Mouse (Mus musculus) left cerebral cortex, postnatal 14 days (tissue): ENCODE results near the gene Map3k13. TPM values are rescaled to one million over a fixed set of nuclear protein-coding genes. Genes with fewer than 3 reads are reported as not detected.
"Not testable (repeated sequence)": the region's sequence is repeated elsewhere in the genome, so short reads cannot be mapped to it uniquely, and the experiment has no call there.

Source experiments
- DNase-seq, 2 experiments: peaks; one replicate each; pipeline ENCODE4 v3.0.0; 2021 to 2022; ENCODE audit warnings: low spot score in 2 of 2, mixed read lengths in 1 of 2
- intact Hi-C: fragments of 180-260 bp; cut with DNase I; formaldehyde crosslinking; loops from one replicate; pipeline ENCODE4 v1.15.1; 2025
- total RNA-seq, 2 experiments: library from RNA; stranded (reverse); gene quantifications; 2 replicates each; pipeline ENCODE4 v1.2.3; 2021

Map3k13 gene
- total RNA-seq, 2 experiments from 2014 or later, result 13.0 to 13.5 TPM

DNA sequence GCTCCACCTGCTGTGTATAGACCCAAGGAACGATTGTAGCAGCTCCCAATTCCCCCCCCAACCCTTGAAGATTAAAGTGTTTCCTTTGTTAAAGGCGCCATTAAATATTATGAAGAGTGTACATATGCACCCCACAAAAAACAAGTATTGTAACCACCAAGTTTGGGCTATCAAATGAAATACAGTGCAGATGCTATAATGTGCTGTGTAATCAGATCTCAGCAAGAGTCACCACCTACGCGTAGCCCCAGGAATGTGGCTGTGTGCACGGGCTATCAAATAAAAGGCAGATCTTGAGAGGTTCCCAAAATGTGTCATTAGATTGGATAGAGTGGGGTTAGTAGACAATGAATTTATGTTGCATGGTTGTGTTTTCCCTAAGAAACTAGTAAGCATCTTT lies 925 bp downstream of the Map3k13 start:
- intact Hi-C loops, result no loop called here
- no peak for DNase-seq

DNA sequence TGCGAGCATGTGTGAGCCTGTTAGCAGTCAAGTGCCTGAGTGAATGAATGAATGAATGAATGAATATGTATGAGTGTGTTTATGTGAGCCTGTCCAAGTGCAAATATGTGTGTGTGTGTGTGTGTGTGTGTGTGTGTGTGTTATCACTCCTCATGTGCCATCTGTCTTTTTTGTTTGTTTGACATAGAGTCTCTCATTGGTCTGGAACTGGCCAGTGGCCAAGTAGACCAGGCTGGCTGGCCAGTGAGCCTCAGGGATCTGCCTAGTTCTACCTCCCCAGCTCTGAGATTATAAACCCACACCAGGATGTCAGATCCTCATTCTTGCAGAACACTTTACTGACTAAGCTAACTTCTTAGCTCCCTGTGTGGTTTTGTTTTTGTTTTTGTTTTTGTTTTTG lies 10.1 kb downstream of the Map3k13 start:
- intact Hi-C loops, result no loop called here
- no peak for DNase-seq

DNA sequence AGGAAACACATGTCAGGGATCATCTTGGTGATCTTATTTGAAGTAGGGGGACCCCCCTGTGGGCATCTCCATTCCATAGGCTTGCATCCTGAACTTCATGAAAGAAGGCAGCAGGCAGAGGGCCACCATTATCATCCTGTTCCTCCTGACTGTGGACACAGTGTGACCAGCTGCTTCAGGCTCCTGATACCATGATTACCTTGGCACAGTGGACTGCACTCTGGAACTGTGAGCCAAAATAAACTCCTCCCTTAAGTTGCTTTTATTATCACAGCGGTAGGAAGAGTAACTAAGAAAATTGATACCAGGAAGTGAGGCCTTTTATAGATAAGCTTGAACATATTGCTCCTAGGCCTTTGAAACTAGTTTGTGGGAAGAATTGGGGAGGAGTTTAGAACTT lies 12.7 kb downstream of the Map3k13 start:
- intact Hi-C loops, result no loop called here
- no peak for DNase-seq

DNA sequence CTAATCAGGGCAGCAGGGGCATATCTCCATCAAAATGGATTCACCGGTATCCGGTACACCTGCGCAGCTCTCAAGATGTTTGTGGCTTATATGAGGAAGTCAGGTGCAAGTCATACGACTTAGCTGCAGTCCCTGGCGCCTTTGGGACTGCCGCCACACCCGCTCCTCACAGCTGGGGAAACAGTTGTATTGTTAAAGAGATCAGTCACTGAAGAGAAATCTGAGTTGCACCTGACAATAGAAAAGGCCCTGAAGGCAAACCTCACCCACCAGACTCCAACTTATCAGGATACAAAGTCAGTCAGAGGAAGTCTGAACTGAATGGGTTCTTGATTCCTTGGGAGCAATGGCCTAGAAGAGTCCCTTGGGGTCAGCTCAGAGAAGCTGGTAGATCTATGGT lies 13.6 kb downstream of the Map3k13 start:
- intact Hi-C loops, DNase-seq: not testable (repeated sequence)

DNA sequence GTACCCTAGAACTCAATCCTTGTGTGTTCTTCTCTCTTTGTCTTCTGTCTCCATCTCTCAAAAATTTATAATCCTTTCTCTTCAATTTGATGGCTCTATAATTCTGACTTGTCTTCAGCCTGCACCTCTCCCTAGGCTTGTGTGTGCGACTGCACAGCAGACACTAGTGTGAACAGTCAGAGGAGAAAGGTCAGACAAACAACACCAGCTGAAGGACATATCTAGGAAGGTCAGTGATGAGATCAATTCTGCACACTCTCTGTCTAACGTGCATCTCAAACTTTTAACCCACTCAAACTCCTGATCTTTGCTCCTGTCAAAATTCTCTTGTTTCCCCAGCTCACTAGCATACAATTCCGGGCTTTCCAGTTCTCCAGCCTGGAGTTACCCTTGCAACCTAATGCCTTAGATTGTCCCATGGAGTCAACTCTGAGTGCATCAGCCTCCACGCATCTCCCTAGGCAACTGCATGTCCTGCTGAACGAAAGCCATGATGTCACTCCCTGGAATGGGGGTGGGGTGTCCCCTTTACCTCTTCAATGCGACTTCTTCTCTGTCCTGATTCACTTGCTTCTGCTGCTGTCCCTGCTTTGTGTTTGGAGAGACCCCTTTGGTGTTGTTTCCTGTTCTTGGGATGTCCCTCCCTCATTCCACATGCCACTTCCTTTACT lies 19.2 kb downstream of the Map3k13 start:
- intact Hi-C loops, result loop anchor here (5.0 kb wide), 1 partner anchor 41 kb away; no protein-coding TSS in a partner anchor
- no peak for DNase-seq

DNA sequence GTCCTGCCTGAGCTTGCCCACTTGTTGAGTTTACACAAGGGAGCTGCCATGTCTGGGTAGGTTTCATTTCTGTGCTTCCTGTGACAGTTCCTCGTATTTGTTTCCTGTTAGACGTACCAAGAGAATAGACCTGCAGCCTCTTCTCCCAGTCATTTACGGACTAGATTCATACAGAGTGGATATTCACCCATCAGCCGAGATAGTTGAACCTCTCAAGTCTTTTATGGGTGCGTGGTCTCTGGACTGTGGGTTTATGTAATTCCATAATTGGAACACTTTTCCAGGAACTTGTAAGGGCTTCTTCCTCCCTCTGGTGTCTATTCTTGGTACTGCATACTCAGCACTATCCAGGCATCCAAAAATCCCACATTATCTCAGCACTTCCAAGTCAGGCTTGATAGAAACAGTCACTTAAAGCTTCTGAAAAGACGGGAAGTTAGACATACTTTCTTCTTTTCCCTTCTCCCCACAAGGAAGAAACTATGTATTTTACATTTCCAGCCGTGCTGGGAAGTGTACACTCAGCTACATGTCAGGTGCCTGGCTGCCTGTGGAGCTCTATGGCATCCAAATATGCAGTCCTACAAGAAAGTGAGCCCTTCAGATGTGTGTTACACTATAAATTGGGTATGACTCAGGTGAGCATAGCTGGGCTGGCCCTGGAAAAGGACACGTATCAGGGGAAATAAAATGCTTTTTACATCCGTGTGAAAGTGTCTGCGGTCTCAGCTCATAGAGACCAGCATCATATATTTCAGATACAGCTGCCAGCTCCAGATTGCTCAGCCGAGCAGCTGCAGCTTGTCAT lies 20.9 kb downstream of the Map3k13 start:
- peak; percentile 76 to 87 for DNase-seq
- intact Hi-C loops, result loop anchor here (5.0 kb wide), 1 partner anchor 43 kb away; no protein-coding TSS in a partner anchor

DNA sequence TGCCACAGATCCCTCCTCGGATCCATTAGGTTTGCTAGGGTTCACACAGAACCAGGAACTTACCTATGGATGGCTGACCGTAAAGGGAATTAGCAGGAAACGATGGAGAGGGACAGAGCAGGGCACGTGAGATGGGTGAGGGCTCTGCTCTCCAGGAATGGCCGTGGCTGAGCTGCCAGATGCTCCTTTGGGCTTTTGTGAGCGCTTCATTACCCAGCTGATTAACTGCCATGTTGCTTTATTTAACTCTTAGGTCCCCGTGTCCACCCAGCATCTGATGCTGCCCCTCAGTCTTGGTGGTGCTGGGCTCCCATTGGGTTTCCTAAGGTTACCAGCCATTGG lies 21.5 kb downstream of the Map3k13 start:
- intact Hi-C loops, result no loop called here
- no peak for DNase-seq

DNA sequence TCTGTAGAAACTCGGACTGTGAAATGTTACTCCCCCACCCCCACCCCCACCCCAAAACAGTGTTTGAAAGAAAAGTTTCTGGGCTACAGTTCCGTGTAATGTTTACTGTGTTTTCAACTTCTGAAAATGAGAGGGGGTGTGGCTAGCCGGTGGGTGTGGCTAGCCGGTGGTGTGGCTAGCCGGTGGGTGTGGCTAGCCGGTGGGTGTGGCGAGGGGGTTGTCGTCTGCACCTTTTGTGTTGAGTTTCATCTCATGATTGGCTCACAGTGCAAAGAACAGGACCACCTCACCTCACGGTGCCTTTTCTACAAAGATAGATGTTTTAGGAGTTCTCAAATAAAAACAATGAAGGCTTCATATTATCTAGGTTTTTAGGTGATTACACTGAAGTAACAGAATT lies 24.0 kb downstream of the Map3k13 start:
- DNase-seq, result no peak
- intact Hi-C loops, result no loop called here

DNA sequence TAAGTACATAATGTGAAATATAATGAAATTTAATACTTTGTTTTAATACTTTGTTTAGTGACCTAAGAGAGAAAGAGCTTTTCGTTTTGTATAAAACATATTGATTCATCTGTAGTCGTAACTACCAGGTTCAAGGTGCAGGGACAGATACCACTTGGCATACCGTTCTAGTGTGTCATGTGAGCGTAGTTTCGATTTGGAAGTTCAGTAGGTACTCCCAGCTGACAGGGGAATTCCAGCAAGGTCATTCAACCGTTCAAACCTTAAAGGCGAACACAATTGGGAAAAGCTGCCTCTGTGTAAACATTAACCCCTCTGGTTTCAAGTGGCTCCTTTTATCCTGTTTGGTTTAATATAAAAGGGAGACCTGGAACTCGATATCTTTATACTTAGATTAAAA lies 24.5 kb downstream of the Map3k13 start:
- no peak for DNase-seq
- intact Hi-C loops, result no loop called here

DNA sequence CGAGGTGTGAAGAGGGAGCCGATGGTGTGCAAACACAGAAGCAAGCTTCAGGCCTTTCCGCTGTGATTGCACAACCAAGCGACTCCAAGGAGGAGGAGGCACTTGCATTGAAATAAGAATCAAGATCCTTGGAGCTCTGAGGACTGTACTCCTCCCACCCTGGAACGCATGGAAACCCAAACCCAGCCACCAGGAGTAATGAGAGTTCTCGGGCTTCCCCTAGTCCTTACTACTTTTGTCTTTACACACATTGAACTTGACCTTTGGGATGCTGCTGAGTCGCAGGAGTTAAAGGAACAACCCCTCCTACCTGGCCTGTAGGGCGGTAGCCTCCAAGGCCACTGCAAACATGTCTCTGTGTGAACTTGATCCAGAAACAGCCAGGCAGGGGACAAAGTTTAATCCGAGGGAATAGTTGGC lies 31.5 kb downstream of the Map3k13 start:
- intact Hi-C loops, result no loop called here
- DNase-seq, result no peak

DNA sequence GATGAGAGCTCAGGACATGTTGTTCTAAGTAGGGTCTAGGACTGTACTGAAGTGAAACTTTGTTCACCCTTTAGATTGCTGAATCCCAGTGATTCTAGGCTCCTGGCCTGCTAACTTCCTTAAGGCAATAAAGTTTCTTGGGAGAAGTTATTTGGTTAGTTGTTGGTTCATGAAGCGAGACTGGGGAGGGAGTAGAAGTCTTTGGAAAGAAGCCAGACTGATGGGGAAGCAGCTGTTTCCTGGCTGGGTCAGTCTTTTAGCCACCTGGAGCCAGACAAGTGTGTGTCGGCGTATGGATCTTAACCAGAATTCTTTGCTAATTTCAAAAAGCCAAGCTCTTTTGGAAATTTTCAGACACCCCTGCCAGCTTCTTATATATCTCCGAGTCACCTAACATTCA lies 33.0 kb downstream of the Map3k13 start:
- peak in 1 of 2 experiments; percentile 48 for DNase-seq
- intact Hi-C loops, result no loop called here

DNA sequence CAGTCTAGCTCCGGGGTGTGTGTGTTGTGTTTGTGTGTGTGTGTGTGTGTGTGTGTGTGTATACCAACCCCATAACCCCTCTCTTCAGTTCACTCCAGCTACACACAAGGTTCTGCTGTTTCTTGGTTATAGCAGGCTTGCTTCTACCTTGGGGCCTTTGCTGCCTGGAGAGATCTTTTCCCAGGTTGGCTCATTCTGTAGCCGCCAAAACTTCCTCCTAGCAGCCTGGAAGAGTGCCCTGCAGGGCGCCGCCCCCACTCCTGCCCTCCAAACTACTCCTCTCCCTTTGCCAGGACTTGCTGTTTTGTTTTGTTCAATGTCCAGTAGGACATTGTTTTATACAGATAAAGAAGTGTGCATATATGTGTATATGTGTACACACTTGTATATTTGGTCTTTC lies 33.4 kb downstream of the Map3k13 start:
- intact Hi-C loops, result no loop called here
- DNase-seq, result no peak

DNA sequence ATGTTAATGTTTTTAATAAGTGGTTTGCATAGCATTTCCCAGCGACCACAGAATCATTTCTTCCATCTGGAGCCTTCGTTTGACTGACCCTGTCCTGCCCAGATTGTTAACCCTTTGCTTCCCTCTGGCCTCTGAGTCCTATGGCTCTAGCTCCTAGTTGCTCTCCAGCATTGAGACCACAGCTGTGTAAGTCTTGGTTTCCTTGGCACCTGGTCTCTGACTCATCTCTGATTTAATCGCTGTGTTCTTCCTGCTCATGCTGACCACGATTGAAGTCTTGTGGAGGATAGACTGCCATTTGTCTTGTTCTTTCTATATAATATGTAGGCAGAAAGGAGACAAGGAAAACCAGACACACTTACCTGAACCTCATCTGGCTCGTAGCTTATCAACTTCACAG lies 35.6 kb downstream of the Map3k13 start:
- no peak for DNase-seq
- intact Hi-C loops, result loop anchor here (10.0 kb wide), 2 partner anchors 295 to 445 kb away; no protein-coding TSS in a partner anchor

DNA sequence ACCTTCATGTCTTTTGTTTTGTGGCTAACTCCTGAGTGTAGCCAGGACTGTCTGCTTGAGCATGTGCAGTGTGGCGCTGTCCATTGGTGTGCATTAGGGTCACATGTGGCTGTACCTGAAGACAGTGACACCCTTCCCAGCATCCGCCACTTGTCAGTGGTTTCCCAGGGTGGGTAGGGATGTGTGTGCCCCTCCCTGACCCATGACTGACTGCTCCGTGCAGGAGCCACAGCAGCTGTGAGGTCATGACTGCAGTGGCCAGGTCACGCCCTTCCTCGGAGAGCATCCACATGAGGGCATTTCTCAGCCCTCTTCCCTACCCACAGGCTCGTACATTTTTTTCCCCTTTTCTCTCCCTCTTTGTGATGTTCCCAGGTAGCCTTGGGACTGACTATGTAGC lies 36.6 kb downstream of the Map3k13 start:
- intact Hi-C loops, result loop anchor here (10.0 kb wide), 2 partner anchors 294 to 444 kb away; no protein-coding TSS in a partner anchor
- DNase-seq, result no peak

DNA sequence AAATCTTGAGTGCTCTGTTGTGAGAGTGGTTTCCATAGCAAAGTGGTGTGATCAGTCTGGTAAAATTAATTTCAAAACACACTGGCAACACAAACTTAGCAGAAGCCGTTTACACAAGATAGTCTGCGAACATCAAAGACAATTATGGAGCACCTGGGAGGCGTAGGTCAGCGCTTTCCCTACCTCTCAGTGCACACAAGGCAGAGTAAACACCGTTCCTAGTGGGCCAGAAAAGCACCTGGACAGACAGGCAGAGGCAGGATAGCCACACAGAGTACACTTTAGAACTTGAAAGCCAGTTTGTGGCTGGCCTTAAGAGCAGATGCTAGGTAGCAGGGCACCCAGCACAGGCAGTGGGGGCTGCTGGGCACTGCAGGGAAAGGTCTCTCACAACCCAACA lies 37.6 kb downstream of the Map3k13 start:
- DNase-seq, result no peak
- intact Hi-C loops, result loop anchor here (10.0 kb wide), 2 partner anchors 293 to 443 kb away; no protein-coding TSS in a partner anchor

DNA sequence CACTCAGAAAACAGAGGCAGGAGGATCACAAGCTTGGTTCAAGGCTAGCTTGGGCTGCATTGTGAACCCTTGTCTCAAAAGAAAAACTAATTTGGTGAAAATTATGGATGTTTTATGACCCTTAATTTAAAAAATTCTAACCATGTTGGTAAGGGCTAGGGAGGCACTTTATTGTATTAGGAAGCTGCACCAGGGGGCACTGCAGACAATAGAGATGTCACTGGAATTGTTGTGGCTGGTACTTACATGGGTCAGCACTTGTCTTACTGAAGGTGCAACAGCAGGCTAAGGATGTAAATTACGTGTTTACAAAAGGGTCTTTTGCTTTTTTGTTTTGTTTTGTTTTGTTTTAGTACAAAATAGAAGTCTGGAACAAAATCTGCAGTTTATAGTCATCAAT lies 39.3 kb downstream of the Map3k13 start:
- intact Hi-C loops, result loop anchor here (10.0 kb wide), 2 partner anchors 291 to 441 kb away; no protein-coding TSS in a partner anchor
- no peak for DNase-seq

DNA sequence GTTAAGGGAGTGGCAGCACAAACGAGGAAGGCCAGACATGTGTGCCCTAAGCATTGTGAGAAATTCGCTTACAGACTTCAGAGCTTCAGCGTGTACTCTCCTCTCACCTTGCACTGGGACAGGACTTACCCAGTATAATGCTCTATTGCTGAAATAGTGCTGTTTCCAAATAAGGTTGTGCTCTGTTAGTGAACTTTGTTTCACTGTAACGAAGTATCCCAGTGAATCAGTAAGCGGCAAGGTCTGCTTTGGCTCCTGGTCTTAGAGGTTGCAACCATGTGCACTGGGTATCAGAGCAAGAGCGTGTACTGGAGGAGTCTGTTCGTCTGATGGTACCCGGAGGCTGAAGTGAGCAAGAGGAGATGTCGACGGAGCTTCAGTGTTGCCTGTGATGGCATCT lies 39.8 kb downstream of the Map3k13 start:
- intact Hi-C loops, result loop anchor here (10.0 kb wide), 2 partner anchors 291 to 441 kb away; no protein-coding TSS in a partner anchor
- DNase-seq, result no peak

DNA sequence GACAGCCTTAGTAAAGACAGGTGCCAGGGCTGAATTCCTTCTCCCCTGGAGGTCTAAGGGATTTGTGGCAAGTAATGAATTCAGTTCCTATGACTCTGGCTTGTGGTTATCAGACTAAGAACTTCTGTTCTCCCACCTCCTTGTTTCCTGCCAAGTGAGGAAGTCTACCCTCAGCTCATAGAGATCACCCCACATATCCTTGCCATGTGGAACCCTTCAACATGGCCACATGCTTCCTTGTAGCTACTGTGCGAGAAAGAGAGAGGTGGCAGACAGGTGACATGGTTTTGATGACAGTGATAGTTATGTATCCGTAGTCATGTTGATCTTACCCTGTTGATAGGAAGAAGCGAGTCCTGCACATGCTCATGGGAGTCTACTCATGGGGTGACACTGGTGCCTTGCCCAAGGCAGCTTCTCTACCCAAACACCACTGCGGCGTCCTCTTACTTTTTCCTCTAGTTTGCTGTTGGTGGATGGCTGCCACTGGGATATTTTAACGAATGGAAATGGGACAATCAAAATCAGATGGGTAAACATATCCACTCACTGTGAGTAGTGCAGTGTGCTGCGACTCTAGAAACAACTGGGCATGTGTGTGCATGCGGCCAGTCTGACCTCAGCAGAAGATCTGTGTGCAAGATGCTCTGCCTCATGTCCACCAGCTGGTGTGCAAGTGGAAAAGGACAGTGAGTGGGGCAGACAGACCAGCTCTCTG lies 40.9 kb downstream of the Map3k13 start:
- intact Hi-C loops, result loop anchor here (5.0 to 10.0 kb wide), 3 partner anchors 172 to 440 kb away; partner anchors contain the start of gene Senp2
- no peak for DNase-seq

DNA sequence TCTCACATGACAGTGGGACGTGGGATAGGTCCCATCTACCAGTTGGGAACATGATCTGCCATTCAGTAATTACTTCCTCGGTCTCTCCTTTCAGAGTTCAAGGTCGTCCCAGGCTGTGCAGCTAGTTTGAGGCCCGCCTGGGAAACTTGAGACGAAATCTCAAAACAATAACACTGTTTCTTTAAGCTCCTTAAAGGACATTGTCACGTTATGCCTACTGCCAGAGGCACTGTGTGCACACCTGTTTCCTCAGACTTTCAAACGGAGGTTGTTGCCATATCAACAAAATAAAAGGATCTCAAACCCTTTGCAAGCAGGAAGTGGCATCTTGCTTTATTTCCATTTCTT lies 41.4 kb downstream of the Map3k13 start:
- DNase-seq, result no peak
- intact Hi-C loops, result loop anchor here (5.0 to 10.0 kb wide), 3 partner anchors 172 to 439 kb away; partner anchors contain the start of gene Senp2
